Mouse (Mus musculus) MEL (cell line): ENCODE data around the gene Ints13. TPM values are rescaled to one million over a fixed set of nuclear protein-coding genes. Genes with fewer than 3 reads are reported as not detected.

Source experiments
- DNase-seq: peaks from one replicate; pipeline ENCODE4 v3.0.0; 2011; ENCODE audit warnings: low read depth, low spot score
- H3K27ac ChIP-seq: 2 replicates; pipeline ENCODE4 v1.5.1; 2012; ENCODE audit warnings: low read depth, mild to moderate bottlenecking, control low read depth, low read length, moderate library complexity; ENCODE audit not compliant: control insufficient read depth
- H3K27me3 ChIP-seq, 2 experiments: fragments of 150-350 bp in 1 of 2; sonication (generic) in 1 of 2; 2 replicates each; pipeline ENCODE4 v1.6.1; 2012; ENCODE audit warnings: low read length in 2 of 2, mild to moderate bottlenecking in 2 of 2, improper control_type of control experiment in 1 of 2, moderate library complexity in 1 of 2; ENCODE audit not compliant: insufficient read depth in 2 of 2, control insufficient read depth in 1 of 2
- H3K36me3 ChIP-seq, 2 experiments: 2 replicates each; pipeline ENCODE4 v1.6.1; 2012 to 2014; ENCODE audit warnings: low read length in 2 of 2, improper control_type of control experiment in 1 of 2, inconsistent platforms in 1 of 2, mild to moderate bottlenecking in 1 of 2; ENCODE audit not compliant: insufficient read depth in 2 of 2, control insufficient read depth in 1 of 2
- H3K4me1 ChIP-seq, 2 experiments: fragments of 150-350 bp in 1 of 2; sonication (generic) in 1 of 2; 2 replicates each; pipeline ENCODE4 v1.6.1; 2012; ENCODE audit warnings: low read length in 2 of 2, improper control_type of control experiment in 1 of 2, mild to moderate bottlenecking in 1 of 2; ENCODE audit not compliant: insufficient read depth in 2 of 2, control insufficient read depth in 1 of 2
- H3K4me3 ChIP-seq, 2 experiments: fragments of 150-350 bp in 1 of 2; sonication (generic) in 1 of 2; 2 replicates each; pipeline ENCODE4 v1.5.1; 2012; ENCODE audit warnings: low read depth in 2 of 2, low read length in 2 of 2, mild to moderate bottlenecking in 2 of 2, moderate library complexity in 2 of 2, control low read depth in 1 of 2, improper control_type of control experiment in 1 of 2; ENCODE audit not compliant: control insufficient read depth in 1 of 2, insufficient read depth in 1 of 2
- H3K79me2 ChIP-seq: 2 replicates; pipeline ENCODE4 v1.6.1; 2012; ENCODE audit warnings: mild to moderate bottlenecking, low read length, moderate library complexity; ENCODE audit not compliant: control insufficient read depth, poor library complexity, insufficient read depth
- H3K9ac ChIP-seq: 2 replicates; pipeline ENCODE4 v1.6.1; 2012; ENCODE audit warnings: low read depth, mild to moderate bottlenecking, control low read depth, low read length, moderate library complexity; ENCODE audit not compliant: control insufficient read depth, poor library complexity, severe bottlenecking
- H3K9me3 ChIP-seq: fragments of 150-350 bp; sonication (generic); replicated peaks from 2 replicates; pipeline ENCODE4 v1.6.1; 2012; ENCODE audit warnings: mild to moderate bottlenecking, low read length, improper control_type of control experiment, moderate library complexity; ENCODE audit not compliant: insufficient read depth
- BHLHE40 ChIP-seq: IDR thresholded peaks from 2 replicates; pipeline ENCODE4 v1.6.1; 2012; ENCODE audit warnings: low read depth, mild to moderate bottlenecking, inconsistent platforms, low read length, improper control_type of control experiment, borderline replicate concordance
- CTCF ChIP-seq, 3 experiments: IDR thresholded peaks in 2 of 3; conservative IDR thresholded peaks in 1 of 3; 2 replicates each; pipeline ENCODE4 v1.5.1; 2011 to 2012; ENCODE audit warnings: low read length in 3 of 3, low read depth in 2 of 3, mild to moderate bottlenecking in 2 of 3, improper control_type of control experiment in 1 of 3, inconsistent platforms in 1 of 3, mixed read lengths in 1 of 3, moderate library complexity in 1 of 3; ENCODE audit not compliant: control insufficient read depth in 1 of 3, insufficient read depth in 1 of 3, poor library complexity in 1 of 3, severe bottlenecking in 1 of 3
- E2F4 ChIP-seq: IDR thresholded peaks from 2 replicates; pipeline ENCODE4 v1.6.1; 2011; ENCODE audit warnings: low read depth, low read length, improper control_type of control experiment, borderline replicate concordance
- ELF1 ChIP-seq: IDR thresholded peaks from 2 replicates; pipeline ENCODE4 v1.6.1; 2014; ENCODE audit warnings: low read depth, mild to moderate bottlenecking, inconsistent platforms, low read length, improper control_type of control experiment, moderate library complexity
- MEF2A ChIP-seq: IDR thresholded peaks from 2 replicates; pipeline ENCODE4 v1.6.1; 2014; ENCODE audit warnings: low read depth, mild to moderate bottlenecking, inconsistent platforms, low read length, improper control_type of control experiment; ENCODE audit not compliant: poor library complexity, insufficient replicate concordance, severe bottlenecking; ENCODE audit errors: extremely low read depth
- NELFE ChIP-seq: IDR thresholded peaks from 2 replicates; pipeline ENCODE4 v1.6.1; 2011; ENCODE audit warnings: low read depth, low read length, improper control_type of control experiment
- POLR2A ChIP-seq, 2 experiments: IDR thresholded peaks; 2 replicates each; pipeline ENCODE4 v1.6.1; 2011 to 2012; ENCODE audit warnings: low read length in 2 of 2, mild to moderate bottlenecking in 2 of 2, control low read depth in 1 of 2, improper control_type of control experiment in 1 of 2, low read depth in 1 of 2, moderate library complexity in 1 of 2; ENCODE audit not compliant: control insufficient read depth in 1 of 2, insufficient read depth in 1 of 2, poor library complexity in 1 of 2
- POLR2AphosphoS2 ChIP-seq: IDR thresholded peaks from 2 replicates; pipeline ENCODE4 v1.6.1; 2011; ENCODE audit warnings: low read length, improper control_type of control experiment
- POLR2AphosphoS5 ChIP-seq: IDR thresholded peaks from 2 replicates; pipeline ENCODE4 v1.6.1; 2012; ENCODE audit warnings: low read depth, borderline replicate concordance, mild to moderate bottlenecking, inconsistent platforms, low read length, moderate library complexity, mixed read lengths
- RCOR1 ChIP-seq: IDR thresholded peaks from 2 replicates; pipeline ENCODE4 v1.6.1; 2012; ENCODE audit warnings: low read depth, mild to moderate bottlenecking, inconsistent platforms, low read length, improper control_type of control experiment
- SIN3A ChIP-seq: IDR thresholded peaks from 2 replicates; pipeline ENCODE4 v1.6.1; 2012; ENCODE audit warnings: low read length, improper control_type of control experiment, inconsistent platforms
- SMC3 ChIP-seq: IDR thresholded peaks from 2 replicates; pipeline ENCODE4 v1.6.1; 2011; ENCODE audit warnings: low read depth, low read length, improper control_type of control experiment
- TBP ChIP-seq: IDR thresholded peaks from 2 replicates; pipeline ENCODE4 v1.8.0; 2011; ENCODE audit warnings: low read depth, low read length, improper control_type of control experiment
- UBTF ChIP-seq: IDR thresholded peaks from 2 replicates; pipeline ENCODE4 v1.6.1; 2012; ENCODE audit warnings: low read depth, mild to moderate bottlenecking, inconsistent platforms, low read length, improper control_type of control experiment, moderate library complexity, borderline replicate concordance; ENCODE audit not compliant: insufficient read depth
- ZKSCAN1 ChIP-seq: IDR thresholded peaks from 2 replicates; pipeline ENCODE4 v1.6.1; 2012; ENCODE audit warnings: low read depth, mild to moderate bottlenecking, inconsistent platforms, low read length, improper control_type of control experiment, moderate library complexity
- ZMIZ1 ChIP-seq: IDR thresholded peaks from 2 replicates; pipeline ENCODE4 v1.6.1; 2012; ENCODE audit warnings: low read depth, mild to moderate bottlenecking, inconsistent platforms, low read length, improper control_type of control experiment, moderate library complexity
- ZNF384 ChIP-seq: IDR thresholded peaks from 2 replicates; pipeline ENCODE4 v1.6.1; 2012; ENCODE audit warnings: low read depth, mild to moderate bottlenecking, inconsistent platforms, low read length, improper control_type of control experiment
- polyA plus RNA-seq, 2 experiments: library from polyadenylated mRNA; stranded (reverse) in 1 of 2; unstranded in 1 of 2; fragments of >175 nt in 1 of 2; fragments of >200 nt in 1 of 2; gene quantifications; 2 replicates each; pipeline versions ENCODE4 v1.2.1 to v1.2.4; 2012; ENCODE audit warnings: low replicate concordance in 2 of 2, low read depth in 1 of 2; ENCODE audit not compliant: insufficient read length in 2 of 2, insufficient read depth in 1 of 2, missing spikeins in 1 of 2
- total RNA-seq: library from RNA; depleted of rRNA; stranded (reverse); fragments of 300-350 nt; gene quantifications from 2 replicates; pipeline ENCODE4 v1.2.3, GENCODE M21; 2012

Ints13 gene
- total and polyA plus RNA-seq, 3 experiments: 63.5 to 70.2 TPM; not detected in 1

GRCm38 (mm10) chr6:146611385-146611784 lies 33.8 kb upstream of the Ints13 start:
- Histone ChIP-seq H3K27ac (no peak overlapping the region), H3K27me3 (no peaks in the 10 kb centered on the region), H3K79me2 (no peaks in the 10 kb centered on the region), H3K9me3 (no peaks in the 10 kb centered on the region), H3K9ac (no peak overlapping the region), H3K36me3 (no peaks in the 10 kb centered on the region; a peak in 1 of 4 replicates), H3K4me3 (no peak overlapping the region), H3K4me1 (no peaks in the 10 kb centered on the region; a peak in 1 of 4 replicates)
- DNase-seq: no peak
- TF ChIP-seq UBTF (no peak), TBP (no peak), RCOR1 (no peak)

GRCm38 (mm10) chr6:146603651-146604050 lies 26.0 kb upstream of the Ints13 start:
- no peak for TF ChIP-seq SMC3
- no peak for TF ChIP-seq E2F4
- TF ChIP-seq SIN3A: no peak
- TF ChIP-seq MEF2A: no peak
- no peak for TF ChIP-seq POLR2AphosphoS2
- Histone ChIP-seq H3K9ac (no peak overlapping the region), H3K4me3 (no peak overlapping the region), H3K79me2 (no peaks in the 10 kb centered on the region), H3K9me3 (no peaks in the 10 kb centered on the region), H3K27me3 (no peaks in the 10 kb centered on the region), H3K27ac (no peak overlapping the region), H3K36me3 (peaks cover 0 to 14% of the 10 kb centered on the region in 2 experiments; a peak in 2 of 4 replicates), H3K4me1 (no peaks in the 10 kb centered on the region; a peak in 1 of 4 replicates)
- no peak for DNase-seq

- Histone ChIP-seq H3K4me1 (no peaks in the 10 kb centered on the region; a peak in 1 of 4 replicates), H3K27me3 (no peaks in the 10 kb centered on the region), H3K27ac (no peak overlapping the region), H3K79me2 (no peaks in the 10 kb centered on the region), H3K4me3 (no peak overlapping the region), H3K9me3 (no peaks in the 10 kb centered on the region), H3K9ac (no peak overlapping the region), H3K36me3 (peaks cover 0 to 16% of the 10 kb centered on the region in 2 experiments; a peak in 2 of 4 replicates)
- DNase-seq: no peak
- TF ChIP-seq SMC3 (no peak), ZNF384 (no peak), ZMIZ1 (no peak), NELFE (no peak), ELF1 (no peak), POLR2A (IDR thresholded peaks at IDR 0.05; ENCODE audit: control insufficient read depth in 1 of 2, insufficient read depth in 1 of 2, low read depth in 1 of 2, low read length in 2 of 2, poor library complexity in 1 of 2) (no peak), POLR2AphosphoS5 (no peak), RCOR1 (no peak), BHLHE40 (no peak), CTCF (IDR thresholded peaks at IDR 0.05 in 2 of 3, conservative IDR thresholded peaks at IDR 0.05 in 1 of 3; ENCODE audit: control insufficient read depth in 1 of 3, insufficient read depth in 1 of 3, low read depth in 2 of 3, low read length in 3 of 3, poor library complexity in 1 of 3, severe bottlenecking in 1 of 3) (no peak), ZKSCAN1 (no peak)
Measured at GRCm38 (mm10) chr6:146602601-146603000, 25.0 kb upstream of the Ints13 start.
